Mouse (Mus musculus) neural tube, embryonic 14.5 days (tissue): ENCODE measurements at regions not wholly inside any gene's neighbourhood (a gene's known extent, or its start where the extent isn't known, plus 50 kb on each side); places are given as distances from the start of the nearest gene placed in this dataset.

ENCODE experiments used
- ATAC-seq: fragments of 200-750 bp; cut with Nextera tagmentation; 2 replicates; pipeline ENCODE4 v1.8.0; 2017; ENCODE audit warnings: low read depth, mild to moderate bottlenecking, moderate TSS enrichment, moderate library complexity
- H3K27ac ChIP-seq: fragments of 300-500 bp; sonication (generic); 2 replicates; pipeline ENCODE4 v1.5.1; 2014; ENCODE audit warnings: low read depth, mild to moderate bottlenecking, control low read depth, low read length, moderate library complexity, mixed read lengths
- H3K27me3 ChIP-seq: fragments of 300-500 bp; sonication (generic); 2 replicates; pipeline ENCODE4 v1.6.1; 2014; ENCODE audit warnings: low read length; ENCODE audit not compliant: control insufficient read depth, insufficient read depth
- H3K36me3 ChIP-seq: fragments of 300-500 bp; sonication (generic); 2 replicates; pipeline ENCODE4 v1.6.1; 2014; ENCODE audit warnings: low read length, mixed read lengths; ENCODE audit not compliant: control insufficient read depth, insufficient read depth
- H3K4me1 ChIP-seq: fragments of 300-500 bp; sonication (generic); 2 replicates; pipeline ENCODE4 v1.6.1; 2014; ENCODE audit warnings: low read length; ENCODE audit not compliant: control insufficient read depth, insufficient read depth
- H3K4me2 ChIP-seq: fragments of 300-500 bp; sonication (generic); 2 replicates; pipeline ENCODE4 v1.6.1; 2014; ENCODE audit warnings: mild to moderate bottlenecking, low read depth, low read length, control low read depth
- H3K4me3 ChIP-seq: fragments of 300-500 bp; sonication (generic); 2 replicates; pipeline ENCODE4 v1.5.1; 2014; ENCODE audit warnings: low read depth, low read length, control low read depth, mixed read lengths
- H3K9ac ChIP-seq: fragments of 300-500 bp; sonication (generic); replicated peaks from 2 replicates; pipeline ENCODE4 v1.6.1; 2014; ENCODE audit warnings: low read depth, mild to moderate bottlenecking, control low read depth, low read length, mixed read lengths
- H3K9me3 ChIP-seq: fragments of 300-500 bp; sonication (generic); 2 replicates; pipeline ENCODE4 v1.6.1; 2016; ENCODE audit warnings: low read length; ENCODE audit not compliant: control insufficient read depth
- WGBS: fragments of 180-500 bp; shearing (Covaris S2); extraction: QIAGEN DNeasy Blood & Tissue Kit; methylation state at CpG from one replicate; pipeline ENCODE4 v1.1.7; 2014; 5-methylcytosine and 5-hydroxymethylcytosine counted together

DNA sequence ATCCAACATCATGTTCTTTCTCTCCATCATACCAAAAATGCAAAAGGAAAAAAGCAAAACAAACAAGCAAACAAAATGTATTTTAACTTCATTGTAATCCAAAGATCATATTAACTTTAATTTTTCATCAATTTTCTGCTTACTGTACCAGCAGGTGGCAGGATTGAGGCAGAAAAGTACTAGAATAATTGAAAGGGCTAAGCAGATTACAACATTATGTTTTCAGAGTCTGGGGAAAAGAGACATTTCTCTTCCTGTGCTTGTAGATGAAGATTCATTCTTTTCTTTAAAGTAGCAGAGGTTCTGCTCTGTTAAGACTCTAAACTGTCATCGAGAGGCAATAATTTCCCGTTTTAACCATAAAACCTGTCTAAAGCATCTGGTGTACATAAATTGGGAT is 394.7 kb upstream of the Slitrk6 start:
- Histone ChIP-seq H3K27ac (no peak overlapping the region), H3K36me3 (no peaks in the 10 kb centered on the region), H3K4me2 (no peak overlapping the region), H3K9me3 (no peaks in the 10 kb centered on the region), H3K9ac (no peak overlapping the region), H3K27me3 (no peaks in the 10 kb centered on the region), H3K4me3 (no peak overlapping the region), H3K4me1 (no peaks in the 10 kb centered on the region)
- ATAC-seq, result no peak
- 63% methylated on average over 2 of the region's 2 CpGs for WGBS

DNA sequence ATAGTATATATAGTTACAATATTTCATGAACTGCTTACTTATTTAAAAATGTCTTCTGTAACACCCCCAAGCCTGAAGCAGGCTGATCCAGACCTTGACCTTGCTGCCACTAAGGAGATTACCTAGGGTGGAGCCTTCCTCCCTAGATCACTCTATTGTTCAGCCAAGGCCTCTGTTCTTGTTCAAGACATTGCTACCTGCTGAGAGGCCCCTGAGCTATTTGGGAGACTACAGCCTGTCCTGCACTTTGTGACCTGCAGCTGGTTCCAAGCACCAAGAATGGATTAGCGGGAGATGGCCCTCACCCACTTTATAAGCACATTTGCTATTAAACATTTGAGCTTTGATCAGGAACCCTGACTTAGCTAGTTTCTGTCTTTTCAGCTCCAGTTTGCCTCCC is 361.7 kb upstream of the Slitrk6 start:
- no peaks in the 10 kb centered on the region for H3K4me1 ChIP-seq
- no peaks in the 10 kb centered on the region for H3K9me3 ChIP-seq
- H3K27ac ChIP-seq, result no peak overlapping the region
- H3K27me3 ChIP-seq, result no peaks in the 10 kb centered on the region
- no peaks in the 10 kb centered on the region for H3K36me3 ChIP-seq
- no peak overlapping the region for H3K4me3 ChIP-seq
- no peak overlapping the region for H3K4me2 ChIP-seq
- WGBS, result 78% methylated on average over 1 of the region's 1 CpGs
- ATAC-seq, result no peak
- no peak overlapping the region for H3K9ac ChIP-seq

DNA sequence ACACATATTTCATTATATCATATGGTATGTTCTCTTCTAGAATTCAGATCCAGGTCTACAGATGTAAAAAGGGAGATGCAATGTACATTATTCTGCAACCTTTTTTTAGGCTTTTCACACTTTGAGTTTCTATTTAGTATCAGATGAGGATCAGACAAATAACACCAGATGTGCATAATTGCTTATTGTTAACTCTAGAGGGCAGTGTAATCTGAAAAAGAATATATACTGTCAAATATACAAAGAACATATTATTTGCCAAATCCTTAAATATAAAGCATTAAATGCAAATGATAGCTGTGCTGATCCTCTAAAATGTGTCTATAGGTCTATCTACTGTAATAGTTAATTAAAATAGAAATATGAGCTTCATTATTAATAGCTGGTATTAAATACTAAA is 348.6 kb upstream of the Slitrk6 start:
- no peaks in the 10 kb centered on the region for H3K36me3 ChIP-seq
- no peak for ATAC-seq

GRCm38 (mm10) chr14:111100257-111100656 is 345.3 kb upstream of the Slitrk6 start:
- H3K9ac ChIP-seq, result no peak overlapping the region
- 92% methylated on average over 1 of the region's 1 CpGs for WGBS
- no peak overlapping the region for H3K27ac ChIP-seq
- H3K4me3 ChIP-seq, result no peak overlapping the region
- no peaks in the 10 kb centered on the region for H3K27me3 ChIP-seq
- H3K4me2 ChIP-seq, result no peak overlapping the region
- H3K4me1 ChIP-seq, result no peaks in the 10 kb centered on the region
- ATAC-seq, result no peak
- H3K9me3 ChIP-seq, result no peaks in the 10 kb centered on the region
- H3K36me3 ChIP-seq, result no peaks in the 10 kb centered on the region

More for the DNA sequence above, 348.6 kb upstream of the Slitrk6 start:
- H3K4me3 ChIP-seq, result no peak overlapping the region
- H3K27ac ChIP-seq, result no peak overlapping the region
- H3K27me3 ChIP-seq, result no peaks in the 10 kb centered on the region
- H3K4me1 ChIP-seq, result no peaks in the 10 kb centered on the region
- H3K9me3 ChIP-seq, result no peaks in the 10 kb centered on the region
- no peak overlapping the region for H3K9ac ChIP-seq
- no peak overlapping the region for H3K4me2 ChIP-seq

- Histone ChIP-seq H3K4me2 (no peak overlapping the region), H3K36me3 (no peaks in the 10 kb centered on the region), H3K4me1 (no peaks in the 10 kb centered on the region), H3K9ac (no peak overlapping the region), H3K4me3 (no peak overlapping the region), H3K27me3 (no peaks in the 10 kb centered on the region), H3K27ac (no peak overlapping the region), H3K9me3 (no peaks in the 10 kb centered on the region)
- no peak for ATAC-seq
- 95% methylated on average over 5 of the region's 5 CpGs for WGBS
Measured at GRCm38 (mm10) chr14:111096229-111096628, 341.3 kb upstream of the Slitrk6 start.

DNA sequence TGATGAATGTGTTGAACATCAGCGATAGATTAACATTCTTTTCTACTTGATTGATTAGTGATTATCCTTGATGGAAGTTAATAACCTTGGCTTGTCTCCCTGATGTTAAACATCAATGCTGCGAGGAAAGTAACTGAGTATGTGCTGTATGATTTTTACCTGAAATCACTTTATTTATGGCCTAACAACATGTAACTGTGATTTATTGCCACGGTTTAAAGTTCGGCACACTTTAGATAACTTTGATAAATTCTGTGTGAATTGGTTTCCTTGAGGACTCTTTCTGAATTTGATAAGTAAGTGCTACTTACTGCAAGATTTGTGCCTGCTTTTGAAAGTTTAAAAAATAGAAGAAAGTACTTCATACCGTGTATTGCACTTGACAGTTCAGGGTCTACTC is 319.6 kb upstream of the Slitrk6 start:
- no peak for ATAC-seq
- Histone ChIP-seq H3K27me3 (no peaks in the 10 kb centered on the region), H3K4me2 (no peak overlapping the region), H3K36me3 (no peaks in the 10 kb centered on the region), H3K9me3 (no peaks in the 10 kb centered on the region), H3K4me3 (no peak overlapping the region), H3K9ac (no peak overlapping the region), H3K4me1 (no peaks in the 10 kb centered on the region), H3K27ac (no peak overlapping the region)
- 83% methylated on average over 5 of the region's 5 CpGs for WGBS

DNA sequence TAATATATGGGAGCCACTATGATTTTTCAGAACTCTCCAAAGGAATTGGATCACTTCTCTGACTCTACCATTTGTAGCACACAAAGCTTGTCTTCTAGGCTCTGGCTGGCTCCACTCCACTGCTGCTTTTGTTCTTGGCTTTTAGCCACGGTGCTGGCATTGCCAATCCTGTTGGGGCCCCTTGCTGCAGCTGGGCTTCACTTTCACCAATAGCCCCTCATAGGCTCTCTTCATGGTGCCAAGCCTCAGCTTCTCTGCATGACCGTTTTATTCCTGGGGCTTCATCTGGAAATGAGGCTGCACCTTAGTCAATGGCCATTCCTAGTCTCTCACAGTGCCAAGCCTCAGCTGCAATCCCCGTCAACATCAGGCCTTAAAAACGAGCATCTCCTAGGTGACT is 318.6 kb upstream of the Slitrk6 start:
- Histone ChIP-seq H3K9me3 (no peaks in the 10 kb centered on the region), H3K4me3 (no peak overlapping the region), H3K27me3 (no peaks in the 10 kb centered on the region), H3K4me1 (no peaks in the 10 kb centered on the region), H3K4me2 (no peak overlapping the region), H3K36me3 (no peaks in the 10 kb centered on the region), H3K27ac (no peak overlapping the region), H3K9ac (no peak overlapping the region)
- ATAC-seq, result peak; percentile 38; the same call in 1 of the 2 replicates
- WGBS, result 59% methylated on average over 4 of the region's 4 CpGs
